Mouse (Mus musculus) T-helper 1 cell (primary cell): ENCODE data around the gene 4930550C14Rik.

Experiments
- in situ Hi-C: fragments of 300-600 bp; cut with MboI, MseI; formaldehyde crosslinking; loops from one replicate; pipeline ENCODE4 v1.15.1; 2025; ENCODE audit warnings: high pct_unique_total_duplicates

4930550C14Rik gene

DNA sequence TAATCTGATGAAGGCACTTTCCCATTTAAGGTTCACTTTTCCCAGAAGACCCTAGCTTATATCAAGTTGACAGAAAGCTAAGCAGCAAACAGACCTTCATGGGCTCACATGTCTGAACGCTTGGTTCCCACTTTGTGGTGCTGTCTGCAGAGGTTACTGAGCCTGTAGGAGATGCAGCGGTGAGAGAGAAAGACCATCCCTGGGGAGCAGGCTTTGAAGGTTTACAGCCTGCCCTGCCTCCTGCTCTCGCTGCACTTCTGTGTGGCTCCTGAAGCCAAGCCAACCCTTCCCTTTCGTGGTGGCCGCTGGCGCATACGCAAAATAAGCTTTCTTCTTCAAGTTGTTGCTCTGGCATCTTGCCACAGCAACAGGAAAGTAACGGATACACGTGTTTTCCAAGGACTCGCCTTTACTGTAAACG lies at the start of gene 4930550C14Rik:
TSS of gene 4930550C14Rik (plus strand) at position 35 of the 421 bp plus-strand sequence.
- in situ Hi-C loops = no loop called here

DNA sequence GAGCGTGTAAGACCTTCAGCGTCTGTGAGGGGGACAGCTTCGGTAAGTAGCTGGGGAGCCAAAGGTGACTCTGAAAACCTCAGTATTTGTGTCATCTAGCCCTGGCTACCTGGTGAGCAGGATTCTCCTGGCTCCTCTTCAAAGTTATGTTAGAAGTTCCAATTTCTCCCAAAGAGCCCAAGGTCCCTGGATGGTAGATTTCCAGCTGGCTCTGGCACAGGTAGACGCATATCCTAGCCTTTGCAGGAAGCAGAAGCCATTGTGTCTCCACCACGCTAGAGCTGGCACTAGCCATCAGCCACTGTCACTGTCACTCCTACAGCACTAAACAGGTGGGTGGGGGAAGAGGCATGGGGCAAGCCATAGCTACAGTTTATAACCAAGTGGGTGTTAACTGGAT lies 49.0 kb upstream of the 4930550C14Rik start:
- in situ Hi-C loops = no loop called here

DNA sequence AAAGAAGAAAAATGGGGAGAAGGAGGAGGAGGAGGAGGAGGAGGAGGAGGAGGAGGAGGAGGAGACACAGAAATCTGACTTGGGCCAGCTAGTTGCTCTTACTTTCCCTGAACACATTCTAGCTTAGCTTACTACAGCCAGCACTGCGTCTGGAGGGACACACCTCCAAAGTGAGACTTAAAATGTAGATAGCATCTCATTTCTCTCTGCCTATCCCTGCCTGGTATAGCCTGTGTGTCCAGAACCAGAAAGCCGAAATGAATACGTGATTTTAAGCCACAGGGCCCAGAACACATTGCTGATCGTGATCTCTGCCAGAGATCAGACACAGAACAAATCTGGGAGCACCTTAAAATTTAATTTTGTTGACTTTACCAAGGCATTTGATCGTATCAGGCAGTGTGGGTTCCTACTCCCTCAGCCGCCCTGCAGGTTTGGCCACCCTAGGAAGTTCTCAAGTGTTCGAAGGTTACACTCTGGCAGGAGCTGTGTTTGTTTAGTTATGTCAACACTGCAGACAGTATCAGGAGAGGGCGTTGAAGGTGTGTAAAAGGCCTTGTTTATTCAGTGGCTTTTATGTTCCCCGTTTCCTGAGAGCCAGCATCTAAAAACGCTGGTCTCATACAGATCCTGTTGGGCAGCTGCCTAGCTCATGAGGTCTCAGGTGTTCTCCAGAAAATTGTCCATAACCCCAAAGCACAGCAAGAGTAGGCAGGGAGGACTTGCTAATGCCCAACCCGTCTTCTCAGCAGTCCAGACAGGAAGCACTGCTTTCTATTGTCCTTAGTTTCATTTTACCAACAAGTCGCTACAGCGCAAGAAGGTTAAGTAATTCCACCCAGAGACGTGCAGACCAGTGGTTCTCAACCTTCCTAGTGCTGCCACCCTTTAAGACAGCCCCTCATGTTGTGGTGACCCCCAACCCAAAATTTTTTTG lies 45.6 kb upstream of the 4930550C14Rik start:
- in situ Hi-C loops = no loop called here

DNA sequence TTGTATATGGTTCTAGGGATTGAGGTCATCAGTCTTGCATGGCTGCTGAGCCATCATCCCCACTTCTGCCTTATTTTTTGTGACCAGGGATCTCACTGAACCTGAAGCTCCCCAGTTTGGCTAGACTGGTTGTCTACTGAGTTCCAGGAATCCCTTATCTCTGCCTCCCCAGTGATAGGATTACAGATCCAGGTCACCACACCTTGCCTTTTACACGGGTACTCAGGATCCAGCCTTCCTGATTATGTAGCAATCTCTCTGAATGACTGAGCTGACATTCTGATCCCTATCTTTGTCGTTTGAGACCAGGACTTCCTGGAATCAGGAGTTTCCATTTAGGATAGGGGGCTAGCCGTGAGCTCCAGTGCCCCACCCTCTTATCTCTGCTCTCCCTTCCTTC lies 30.8 kb upstream of the 4930550C14Rik start:
- in situ Hi-C loops = no loop called here

DNA sequence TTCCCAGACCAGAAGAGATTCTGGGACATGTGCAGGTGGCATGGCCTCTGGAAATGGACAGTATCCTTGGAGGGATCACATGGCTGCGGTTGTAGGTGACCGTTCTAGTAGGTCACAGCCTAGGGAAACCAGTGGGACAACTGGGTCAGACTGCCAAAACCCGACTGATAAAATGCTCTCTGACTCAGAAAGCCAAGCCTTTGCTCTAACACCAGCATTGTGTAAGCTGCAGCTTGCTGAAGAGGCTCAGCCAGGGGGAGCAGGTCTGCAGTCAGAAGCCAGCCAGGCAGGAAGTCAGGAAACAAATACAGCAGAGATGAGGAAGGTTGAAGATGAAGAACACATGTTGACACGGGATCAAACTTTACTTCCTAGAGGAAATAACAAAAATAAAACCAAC lies 26.2 kb upstream of the 4930550C14Rik start:
- in situ Hi-C loops = no loop called here

DNA sequence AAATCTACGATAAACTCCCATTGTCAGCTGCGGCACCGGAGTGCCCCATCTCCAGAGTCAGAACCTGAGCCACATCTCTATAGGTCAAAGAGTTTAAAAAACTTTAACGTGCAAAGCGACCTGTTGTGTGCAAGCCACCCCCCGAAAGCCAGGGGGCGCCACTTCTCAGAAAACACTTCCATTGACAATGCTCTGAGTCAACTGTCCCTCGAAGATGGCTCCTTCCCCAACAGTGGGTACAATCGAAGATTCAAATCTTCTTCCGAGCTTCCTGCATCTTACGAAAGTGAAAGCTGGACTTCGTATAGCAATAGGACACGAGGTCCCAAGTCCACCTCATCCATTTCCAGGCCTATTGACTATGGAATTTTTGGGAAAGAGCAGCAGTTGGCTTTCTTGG lies 25.3 kb upstream of the 4930550C14Rik start:
- in situ Hi-C loops = no loop called here

DNA sequence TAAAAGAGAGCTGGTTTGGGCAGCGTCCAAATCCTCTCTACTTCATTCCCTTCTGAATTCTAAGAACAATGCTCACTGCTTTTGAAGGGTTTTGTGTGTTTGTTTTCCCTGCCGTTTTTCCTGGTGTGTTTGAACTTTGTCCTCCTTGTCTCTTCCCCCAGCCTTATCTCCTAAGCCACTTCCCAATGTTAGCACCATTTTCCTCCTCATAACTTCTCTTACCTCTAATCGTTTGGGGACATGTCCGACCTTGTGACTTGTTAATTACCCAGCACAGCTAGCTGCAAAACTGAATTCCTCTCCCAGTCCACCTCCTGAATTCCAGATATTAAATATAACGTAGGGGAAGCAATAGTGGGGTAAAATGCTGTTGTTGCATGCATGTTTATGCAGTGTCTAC lies 24.5 kb upstream of the 4930550C14Rik start:
- in situ Hi-C loops = no loop called here

DNA sequence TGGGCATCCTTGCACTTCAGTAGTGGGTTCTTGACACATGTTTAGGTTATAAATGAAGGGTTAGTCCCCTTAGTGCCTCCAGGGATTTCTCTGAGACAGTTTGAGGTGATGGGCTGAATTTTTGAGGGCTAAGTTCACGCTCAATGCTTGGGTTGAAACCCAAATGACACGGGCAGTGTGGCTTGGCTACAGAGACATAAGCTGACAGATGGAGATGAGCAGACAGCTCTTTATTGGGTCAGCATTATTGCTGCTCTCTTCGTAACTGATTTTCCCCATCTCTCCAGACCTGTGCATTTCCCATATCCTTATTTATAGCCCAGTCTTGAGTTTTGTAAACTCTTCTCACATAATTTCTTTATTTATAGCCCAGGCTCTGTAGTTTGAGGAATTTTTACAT lies 24.0 kb upstream of the 4930550C14Rik start:
- in situ Hi-C loops = no loop called here

DNA sequence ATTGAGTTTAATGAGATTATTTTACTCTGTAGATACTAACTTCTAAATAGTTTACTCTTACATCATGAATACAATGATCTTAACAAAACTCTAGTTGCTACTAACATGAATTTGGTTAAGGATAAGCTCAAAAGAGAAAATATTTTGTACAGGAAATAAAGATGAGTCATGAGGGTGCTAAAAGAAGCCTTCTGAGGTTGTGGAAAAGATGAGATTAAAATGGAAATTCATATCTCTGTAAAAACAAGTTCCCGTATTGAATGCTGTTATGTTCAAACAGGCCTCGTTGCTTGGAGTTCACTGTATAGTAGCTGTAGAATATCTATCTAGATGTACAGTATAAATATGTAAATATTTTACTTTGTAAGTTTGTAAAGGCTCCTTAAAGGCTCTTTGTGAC lies 21.5 kb upstream of the 4930550C14Rik start:
- in situ Hi-C loops = loop anchor here (10.0 kb wide), 1 partner anchor 1994 kb away; no protein-coding TSS in a partner anchor

DNA sequence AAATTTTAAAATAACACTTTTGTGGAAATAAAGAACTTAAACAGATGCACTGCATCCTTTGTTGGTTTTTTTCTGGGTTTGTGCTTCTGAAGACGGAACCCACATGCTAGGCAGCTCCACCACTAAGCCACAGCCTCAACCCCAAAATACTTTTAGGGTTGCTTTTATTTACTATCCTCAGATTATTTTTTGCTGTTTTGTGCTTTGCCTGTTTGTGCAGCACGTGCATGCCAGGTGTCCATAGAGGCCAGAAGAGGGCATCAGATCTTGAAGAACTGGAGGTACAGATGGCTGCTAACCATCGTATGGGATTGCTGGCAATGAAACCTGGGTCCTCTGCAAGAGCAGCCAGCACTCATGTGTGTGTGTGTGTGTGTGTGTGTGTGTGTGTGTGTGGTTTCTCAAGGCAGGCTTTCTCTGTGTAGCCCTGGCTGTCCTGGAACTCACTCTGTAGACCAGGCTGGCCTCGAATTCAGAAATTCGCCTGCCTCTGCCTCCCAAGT lies 21.0 kb upstream of the 4930550C14Rik start:
- in situ Hi-C loops = loop anchor here (10.0 kb wide), 1 partner anchor 1994 kb away; no protein-coding TSS in a partner anchor

DNA sequence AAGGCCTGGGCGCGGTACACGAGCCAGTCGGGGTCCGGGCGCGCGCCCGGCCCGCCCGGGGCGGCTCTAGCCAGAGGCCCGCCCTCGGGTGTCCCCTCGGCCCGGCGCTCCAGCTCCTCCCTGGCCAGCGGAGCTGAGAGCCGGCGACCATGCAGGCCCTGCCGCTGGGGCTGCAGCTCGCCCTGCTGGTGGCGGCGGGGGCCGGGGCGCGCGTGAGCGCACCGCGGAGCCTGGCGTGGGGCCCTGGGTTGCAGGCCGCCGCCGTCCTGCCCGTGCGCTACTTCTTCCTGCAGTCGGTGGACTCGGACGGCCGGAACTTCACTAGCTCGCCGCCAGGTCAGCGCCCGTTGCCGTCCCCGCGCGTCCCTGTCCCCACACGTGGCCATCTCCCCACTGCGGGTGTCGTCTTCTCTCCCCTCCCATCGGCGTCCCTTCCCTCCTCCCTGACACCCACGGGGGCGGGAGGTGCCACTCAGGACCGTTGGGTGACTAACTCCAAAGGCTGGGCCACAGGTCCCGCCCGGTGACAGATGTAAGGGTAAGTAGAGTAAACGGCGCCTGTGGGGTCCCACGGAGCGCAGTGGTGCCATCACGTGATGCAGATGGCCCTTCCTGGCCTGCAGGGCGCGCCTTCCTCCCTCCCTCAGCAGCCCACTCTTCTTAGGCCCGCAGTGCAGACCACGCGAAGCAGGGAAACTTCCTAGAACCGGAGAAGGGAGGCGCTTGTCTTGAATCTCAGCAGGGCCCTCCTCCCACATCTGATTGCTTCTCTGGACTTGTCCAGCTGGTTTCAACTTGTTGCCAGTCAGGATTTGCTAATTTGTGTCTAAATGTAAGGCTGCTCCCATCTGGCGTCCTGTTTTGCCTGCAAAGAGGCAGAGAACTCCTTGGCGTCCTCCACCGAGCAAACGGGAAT lies 17.9 kb upstream of the 4930550C14Rik start, which contains the start of gene Kdelc2:
TSS of gene Kdelc2 (plus strand) at position 75 of the 916 bp plus-strand sequence.
- in situ Hi-C loops = loop anchor here (10.0 kb wide), 1 partner anchor 1991 kb away; no protein-coding TSS in a partner anchor

DNA sequence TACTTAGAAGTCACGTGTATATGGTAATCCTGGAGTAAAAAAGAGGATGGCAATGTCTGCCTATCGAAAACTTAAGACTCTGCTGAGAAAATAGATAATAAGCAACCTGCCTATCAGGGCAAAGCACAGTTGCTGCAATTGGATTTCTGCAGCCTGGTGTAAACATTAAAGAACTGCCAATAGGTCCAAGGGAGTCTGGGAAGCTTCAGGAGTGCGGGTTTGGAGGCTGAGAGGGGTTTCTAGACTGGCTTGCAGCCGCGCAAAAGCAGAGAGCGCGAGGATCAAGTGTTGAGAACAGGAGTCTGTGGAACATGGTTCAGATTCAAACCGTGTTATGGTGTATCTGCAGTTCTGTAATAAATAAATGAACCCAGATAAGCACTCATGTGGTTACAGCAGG lies 17.3 kb upstream of the 4930550C14Rik start:
- in situ Hi-C loops = loop anchor here (5.0 to 10.0 kb wide), 2 partner anchors 133 to 1990 kb away; no protein-coding TSS in a partner anchor

DNA sequence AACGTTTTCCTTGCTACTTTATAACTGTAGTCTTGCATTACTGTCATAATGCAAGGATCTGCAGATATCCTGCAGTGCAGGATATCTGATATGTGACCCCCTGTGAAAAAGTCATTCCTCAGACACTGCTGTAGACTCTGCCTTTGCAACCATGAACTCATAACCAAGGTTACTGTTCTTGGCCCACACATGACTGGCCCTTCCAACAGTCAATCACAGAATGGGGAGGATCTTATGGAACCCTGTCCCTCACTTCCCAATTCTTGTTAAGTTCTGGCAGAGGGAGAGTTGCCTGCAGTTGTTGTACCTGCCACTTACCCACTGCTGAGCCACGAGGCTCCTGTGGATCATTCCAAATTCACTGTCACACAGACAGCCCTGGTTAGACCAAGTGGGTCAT lies 14.7 kb upstream of the 4930550C14Rik start:
- in situ Hi-C loops = loop anchor here (5.0 to 10.0 kb wide), 2 partner anchors 135 to 1987 kb away; no protein-coding TSS in a partner anchor

DNA sequence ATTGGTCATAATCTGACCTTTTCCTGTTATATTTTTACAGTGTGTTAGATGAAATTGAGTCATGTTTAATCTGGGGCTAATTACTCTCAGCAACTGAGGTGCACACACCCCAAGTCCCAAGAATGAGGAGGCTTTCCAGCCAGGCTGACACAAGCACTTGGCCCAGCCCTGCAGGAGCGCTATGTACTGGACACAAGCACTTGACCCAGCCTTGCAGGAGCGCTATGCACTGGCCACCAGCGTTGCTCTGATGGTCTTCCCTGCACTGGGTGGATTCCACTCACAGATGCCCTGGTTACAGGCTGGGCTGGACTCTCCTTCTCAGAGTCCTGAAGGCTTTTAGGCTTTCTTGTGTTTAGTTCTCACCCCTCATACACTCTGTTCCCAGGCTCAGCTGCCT lies 13.0 kb upstream of the 4930550C14Rik start:
- in situ Hi-C loops = loop anchor here (5.0 to 10.0 kb wide), 2 partner anchors 137 to 1986 kb away; no protein-coding TSS in a partner anchor

DNA sequence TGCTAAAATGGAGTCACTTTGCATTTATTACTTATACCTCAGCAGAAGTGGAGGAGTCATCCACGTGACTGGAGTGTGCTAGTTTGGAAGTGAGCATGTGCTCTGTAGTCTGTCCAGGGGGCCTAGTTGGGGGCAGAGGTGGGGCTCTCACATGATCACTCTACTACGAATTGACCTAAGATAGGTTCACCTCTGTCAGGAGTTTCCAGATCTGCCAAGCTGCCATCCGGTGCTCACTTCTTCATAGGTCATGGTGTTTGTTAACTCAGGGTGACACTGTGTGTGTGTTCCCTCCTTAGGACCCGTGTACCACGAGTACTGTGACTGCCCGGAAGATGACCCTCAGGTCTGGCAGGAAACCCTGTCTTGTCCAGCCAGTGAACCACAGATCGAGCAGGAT lies 12.0 kb upstream of the 4930550C14Rik start:
- in situ Hi-C loops = loop anchor here (10.0 kb wide), 1 partner anchor 1035 kb away; no protein-coding TSS in a partner anchor

DNA sequence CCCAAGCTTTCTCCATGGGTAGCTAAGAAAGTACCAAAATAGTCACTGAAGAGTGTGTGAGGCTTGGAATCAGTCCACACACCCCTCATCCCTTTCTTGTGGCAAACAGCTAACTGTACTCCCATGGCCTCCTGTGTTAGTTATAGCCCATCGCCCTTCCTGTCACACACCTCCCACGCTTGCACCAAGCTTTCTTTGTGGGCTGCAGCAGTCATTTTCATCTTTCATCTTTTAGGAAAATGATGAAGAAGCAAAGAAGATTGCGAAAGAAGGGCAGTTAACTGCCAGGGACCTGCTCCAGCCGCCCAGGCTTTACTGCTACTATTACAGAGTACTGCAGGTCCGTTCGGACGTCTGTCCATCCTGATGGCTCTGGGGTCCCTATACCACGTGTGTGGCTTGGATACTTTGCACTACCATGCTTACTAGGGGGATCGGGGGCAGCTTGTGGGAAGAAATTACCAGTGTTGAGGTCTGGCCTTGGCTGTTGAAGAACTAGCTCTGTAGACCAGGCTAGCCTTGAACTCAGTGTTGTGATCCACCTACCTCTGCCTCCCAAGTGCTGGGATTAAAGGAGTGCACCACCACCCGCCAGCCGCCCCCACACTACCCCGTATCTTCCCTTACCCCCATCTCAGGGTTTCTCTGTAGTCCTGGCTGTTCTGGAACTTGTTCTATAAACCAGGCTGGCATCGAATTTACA lies 4.3 kb upstream of the 4930550C14Rik start:
- in situ Hi-C loops = loop anchor here (10.0 kb wide), 1 partner anchor 1043 kb away; no protein-coding TSS in a partner anchor

DNA sequence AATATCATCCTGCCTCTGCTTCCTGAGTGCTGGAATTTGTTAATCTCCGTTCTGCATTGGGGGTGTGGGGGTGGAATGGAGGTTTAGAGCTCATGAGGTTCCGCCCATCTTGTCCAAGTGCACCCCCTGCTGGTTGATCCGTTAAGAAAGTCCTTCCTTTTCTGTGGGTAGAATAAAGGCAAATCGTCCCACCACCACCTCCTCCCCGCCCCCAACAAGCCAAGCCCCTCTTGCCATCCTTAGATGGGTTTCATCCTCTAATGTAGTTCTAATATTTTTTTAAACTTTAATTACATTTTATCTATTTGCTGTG lies 3.8 kb upstream of the 4930550C14Rik start:
- in situ Hi-C loops = loop anchor here (10.0 kb wide), 1 partner anchor 1044 kb away; no protein-coding TSS in a partner anchor

DNA sequence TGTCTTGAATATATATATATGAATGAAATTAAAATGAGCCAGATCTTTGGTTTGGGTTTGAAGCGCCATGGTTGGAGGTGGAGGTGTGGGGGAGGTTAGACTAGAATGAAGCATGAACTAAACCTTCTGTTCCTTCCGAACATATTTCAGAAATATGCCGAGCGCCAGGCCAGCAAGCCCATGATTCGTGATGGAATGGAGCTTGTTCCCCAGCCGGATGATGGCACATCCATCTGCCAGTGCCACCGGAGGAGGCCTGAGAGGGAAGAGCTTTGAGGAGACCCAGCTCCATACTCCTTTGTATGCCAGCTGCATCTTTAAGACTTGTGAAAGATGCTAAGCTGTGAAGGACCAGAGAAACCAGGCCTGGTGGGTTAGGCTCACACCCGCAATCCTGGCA lies 2.6 kb upstream of the 4930550C14Rik start:
- in situ Hi-C loops = loop anchor here (10.0 kb wide), 1 partner anchor 1045 kb away; no protein-coding TSS in a partner anchor

DNA sequence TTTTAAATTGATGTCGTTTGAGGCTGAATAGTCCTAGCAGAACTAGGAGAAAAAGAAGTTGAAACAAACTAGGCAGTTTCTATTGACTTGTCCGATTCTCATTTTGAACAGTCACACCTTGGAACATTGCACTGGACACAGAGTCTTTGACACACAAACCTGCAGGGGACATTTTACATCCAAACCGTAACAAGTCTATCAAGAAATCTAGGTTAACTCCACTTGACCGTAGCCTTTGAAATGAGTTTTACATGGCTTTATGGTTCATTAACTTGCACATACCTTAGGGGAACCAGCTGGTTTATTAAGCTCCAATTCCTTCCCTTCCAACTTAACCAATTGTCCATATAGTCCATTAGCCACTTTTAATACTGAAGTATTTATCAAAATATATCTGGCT lies 1.4 kb upstream of the 4930550C14Rik start:
- in situ Hi-C loops = no loop called here

DNA sequence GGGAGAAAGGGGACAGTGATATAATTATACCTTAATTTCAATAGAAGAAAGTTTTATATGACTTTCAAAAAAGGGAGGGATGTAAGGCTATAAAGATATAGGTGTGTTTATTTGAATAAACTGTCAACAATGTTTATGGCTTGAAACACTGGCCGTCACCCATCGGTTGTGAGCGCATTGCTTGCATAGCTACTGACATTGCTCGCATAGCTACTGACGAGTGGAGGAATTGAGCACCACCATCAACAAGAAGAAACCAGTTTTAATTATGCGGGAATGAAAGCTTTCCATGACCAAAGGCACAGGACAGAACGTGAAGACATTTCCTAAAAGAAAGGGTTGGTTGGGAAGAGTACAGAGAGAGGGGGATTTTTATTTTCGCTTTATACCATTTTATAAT lies 979 bp upstream of the 4930550C14Rik start:
- in situ Hi-C loops = no loop called here

DNA sequence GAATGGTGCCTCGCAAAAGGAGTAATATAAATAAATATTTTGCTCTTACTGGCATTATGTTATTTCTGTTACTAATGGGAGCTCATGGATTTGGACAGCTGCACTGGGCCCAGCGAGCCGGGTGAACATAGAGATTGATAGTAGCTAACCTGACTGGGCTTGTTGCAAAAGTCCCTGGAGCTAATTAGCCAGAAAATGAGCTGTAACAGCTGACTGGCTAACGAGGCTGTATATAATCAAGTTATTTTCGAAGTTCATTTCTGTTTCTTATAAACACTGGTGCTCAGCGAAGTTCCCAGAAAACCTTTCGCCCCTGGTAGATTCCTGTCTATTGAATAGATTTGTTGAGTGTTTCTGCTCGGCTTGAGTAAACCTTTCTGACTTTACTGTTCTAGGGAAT lies 866 bp downstream of the 4930550C14Rik start:
- in situ Hi-C loops = no loop called here
